Mouse (Mus musculus) spleen, adult 12 weeks (tissue): Measurements from ENCODE around the gene Abcf3.

Experiments
- DNase-seq: peaks from one replicate; pipeline ENCODE4 v3.0.0; 2022; ENCODE audit warnings: low spot score

Abcf3 gene

GRCm38 (mm10) chr16:20548096-20548948 is at the start of gene Abcf3:
Gene Abcf3 (plus strand): TSS chr16:20548577.
- peak; percentile 93 for DNase-seq

GRCm38 (mm10) chr16:20498677-20499475 is 49.5 kb upstream of the Abcf3 start, which contains the start of gene Eif2b5:
Gene Eif2b5 (plus strand): TSS chr16:20498817.
- DNase-seq = peak; percentile 80

GRCm38 (mm10) chr16:20506000-20506399 is 42.4 kb upstream of the Abcf3 start:
- DNase-seq = no peak

- no peak for DNase-seq
Observed at GRCm38 (mm10) chr16:20509349-20509748, 39.0 kb upstream of the Abcf3 start.

GRCm38 (mm10) chr16:20511277-20511847 is 37.0 kb upstream of the Abcf3 start:
- DNase-seq = no peak

GRCm38 (mm10) chr16:20516032-20516431 is 32.3 kb upstream of the Abcf3 start:
- DNase-seq = no peak

GRCm38 (mm10) chr16:20516726-20517201 is 31.6 kb upstream of the Abcf3 start, which contains the start of gene Dvl3:
Gene Dvl3 (plus strand): TSS chr16:20516982.
- peak; percentile 82 for DNase-seq

- no peak for DNase-seq
Observed at GRCm38 (mm10) chr16:20517216-20517615, 31.2 kb upstream of the Abcf3 start.

- no peak for DNase-seq
Observed at GRCm38 (mm10) chr16:20517701-20518374, 30.5 kb upstream of the Abcf3 start.

GRCm38 (mm10) chr16:20523886-20524285 is 24.5 kb upstream of the Abcf3 start:
- no peak for DNase-seq

- no peak for DNase-seq
Observed at GRCm38 (mm10) chr16:20528779-20529178, 19.6 kb upstream of the Abcf3 start.

GRCm38 (mm10) chr16:20529375-20529774 is 19.0 kb upstream of the Abcf3 start:
- no peak for DNase-seq

GRCm38 (mm10) chr16:20530941-20531340 is 17.4 kb upstream of the Abcf3 start:
- no peak for DNase-seq

- no peak for DNase-seq
Observed at GRCm38 (mm10) chr16:20534617-20535295, 13.6 kb upstream of the Abcf3 start.

- DNase-seq = peak; percentile 86
Observed at GRCm38 (mm10) chr16:20535296-20536080, 12.9 kb upstream of the Abcf3 start, which contains the start of gene Ap2m1. Gene Ap2m1 (plus strand): TSS chr16:20535478.

GRCm38 (mm10) chr16:20536081-20536665 is 12.2 kb upstream of the Abcf3 start:
- DNase-seq = no peak

GRCm38 (mm10) chr16:20537071-20537471 is 11.3 kb upstream of the Abcf3 start:
- no peak for DNase-seq

- DNase-seq = no peak
Observed at GRCm38 (mm10) chr16:20537601-20538320, 10.6 kb upstream of the Abcf3 start.

GRCm38 (mm10) chr16:20539649-20540048 is 8.7 kb upstream of the Abcf3 start:
- DNase-seq = no peak
